Mouse (Mus musculus): ENCODE measurements around the gene Tsnax.

- no peak for TF ChIP-seq E2F4 (IDR thresholded peaks at IDR 0.05; ENCODE audit: borderline replicate concordance, low read depth, low read length)
- no peak for TF ChIP-seq RAD21 (IDR thresholded peaks at IDR 0.05; ENCODE audit: low read depth, low read length)
- TF ChIP-seq CTCF (IDR thresholded peaks at IDR 0.05 in 2 of 3, conservative IDR thresholded peaks at IDR 0.05 in 1 of 3; ENCODE audit: control insufficient read depth in 1 of 3, insufficient read depth in 1 of 3, low read depth in 2 of 3, low read length in 3 of 3, poor library complexity in 1 of 3, severe bottlenecking in 1 of 3), result no peak
- no peak for TF ChIP-seq MXI1 (IDR thresholded peaks at IDR 0.05; ENCODE audit: low read depth, low read length)
- TF ChIP-seq ZKSCAN1 (IDR thresholded peaks at IDR 0.05; ENCODE audit: low read depth, low read length), result no peak
- no peak for TF ChIP-seq ELF1 (IDR thresholded peaks at IDR 0.05; ENCODE audit: low read depth, low read length)
- no peak for TF ChIP-seq CHD2 (IDR thresholded peaks at IDR 0.05; ENCODE audit: low read length)
- TF ChIP-seq MEF2A (IDR thresholded peaks at IDR 0.05; ENCODE audit: extremely low read depth, insufficient replicate concordance, low read depth, low read length, poor library complexity, severe bottlenecking), result no peak
- TF ChIP-seq HCFC1 (IDR thresholded peaks at IDR 0.05; ENCODE audit: low read depth, low read length), result no peak
- no peak for TF ChIP-seq MAX (IDR thresholded peaks at IDR 0.05; ENCODE audit: low read length)
- no peak for TF ChIP-seq POLR2A (IDR thresholded peaks at IDR 0.05; ENCODE audit: control insufficient read depth in 1 of 2, insufficient read depth in 1 of 2, low read depth in 1 of 2, low read length in 2 of 2, poor library complexity in 1 of 2)
Measured at GRCm38 (mm10) chr8:124976211-124976610, 36.6 kb upstream of the Tsnax start.
